26 mouse cellular contexts compared by ENCODE assay signal in the genomic region with DNA sequence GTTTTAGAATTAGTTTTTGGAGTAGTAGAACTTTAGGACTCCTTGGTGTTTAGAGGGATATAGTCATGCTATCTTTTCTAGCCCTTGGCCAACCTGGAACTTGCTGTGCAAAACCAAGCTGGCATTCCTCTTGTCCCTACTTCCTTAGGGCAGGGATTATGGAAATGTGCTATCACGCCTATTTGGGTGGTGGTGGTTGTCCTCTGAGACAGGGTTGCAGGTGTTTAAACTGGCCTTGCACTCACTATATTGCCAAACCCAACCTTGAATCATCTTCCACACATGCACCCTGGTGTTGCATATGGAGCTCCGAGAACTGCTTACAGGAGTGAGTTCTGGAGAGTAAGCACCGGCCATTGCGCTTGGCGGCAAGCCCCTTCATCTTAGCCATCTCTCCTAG. TPM values are rescaled to one million over a fixed set of nuclear protein-coding genes. Genes with fewer than 3 reads are reported as not detected.
"Had no signal": no experiment of that assay in that cellular context is flagged by ENCODE, and none has a peak within 500 bp of the region (broad histone marks: within the 10 kb centered on the region; RNA-seq: fewer than 3 reads in every experiment).

No protein-coding gene starts in this region.

- H3K4me2 ChIP-seq: heart, embryonic 11.5 days; heart, embryonic 15.5 days; hindbrain, embryonic 13.5 days; intestine, embryonic 15.5 days; limb, embryonic 15.5 days had no signal

- H3K36me3 ChIP-seq: heart, embryonic 13.5 days; heart, embryonic 15.5 days; hindbrain, embryonic 13.5 days; intestine, embryonic 15.5 days; limb, embryonic 13.5 days; limb, embryonic 15.5 days; liver, embryonic 15.5 days had no signal

- H3K9ac ChIP-seq: heart, embryonic 15.5 days; hindbrain, embryonic 13.5 days; intestine, embryonic 15.5 days; limb, embryonic 13.5 days; limb, embryonic 15.5 days; liver, embryonic 15.5 days had no signal

- H3K27me3 ChIP-seq: heart, embryonic 13.5 days; heart, embryonic 15.5 days; hindbrain, embryonic 13.5 days; intestine, embryonic 15.5 days; limb, embryonic 13.5 days; limb, embryonic 15.5 days had no signal

- H3K27ac ChIP-seq: hindbrain, embryonic 13.5 days; intestine, embryonic 15.5 days; layer of hippocampus, adult 2 months; limb, embryonic 13.5 days; limb, embryonic 15.5 days; liver, embryonic 15.5 days had no signal

- DNase-seq: gastrocnemius, adult 2 months; gastrocnemius, postnatal 10 days; gastrocnemius, postnatal 25 days; heart, adult 18-20 months; heart, postnatal 14 days; heart, postnatal 36 days; kidney, adult 18-20 months; kidney, adult 8-10 months; kidney, postnatal 10 days; kidney, postnatal 25 days; kidney, postnatal 4 days; layer of hippocampus, postnatal 36 days; left cerebral cortex, postnatal 4 days had no signal

- ATAC-seq: hindbrain, embryonic 16.5 days; inflammation-experienced regulatory T-cells, adult 6 months; intestine, embryonic 15.5 days; intestine, postnatal 0 days had no signal

- H3K9me3 ChIP-seq: heart, embryonic 13.5 days; heart, embryonic 15.5 days; hindbrain, embryonic 13.5 days; intestine, embryonic 15.5 days; limb, embryonic 13.5 days; limb, embryonic 15.5 days; liver, embryonic 15.5 days had no signal

- H3K4me3 ChIP-seq: gastrocnemius, adult 2 months; heart, embryonic 13.5 days; heart, embryonic 15.5 days; hindbrain, embryonic 13.5 days; intestine, embryonic 15.5 days; layer of hippocampus, adult 2 months; limb, embryonic 13.5 days; limb, embryonic 15.5 days; liver, embryonic 15.5 days had no signal

RNA-seq across cellular contexts. Expression of gene Gm9803, which starts 41.9 kb away (rescaled TPM):
- total RNA-seq: left cerebral cortex, postnatal 10 days had no signal
